Mouse (Mus musculus) liver, embryonic 11.5 days (tissue): Measurements from ENCODE around the gene BC107364. TPM values are rescaled to one million over a fixed set of nuclear protein-coding genes. Genes with fewer than 3 reads are reported as not detected.
A peak's percentile ranks its signal among the peaks of the same experiment; 100 is the strongest.
"Not testable (repeated sequence)": the region's sequence is repeated elsewhere in the genome, so short reads cannot be mapped to it uniquely, and the experiment has no call there.

Experiments
- ATAC-seq: fragments of 200-750 bp; cut with Nextera tagmentation; replicated peaks from 2 replicates; pipeline ENCODE4 v1.8.0; 2017; ENCODE audit warnings: moderate number of reproducible peaks, mild to moderate bottlenecking, moderate TSS enrichment, moderate library complexity; ENCODE audit not compliant: low FRiP score
- DNase-seq: peaks from one replicate; pipeline ENCODE4 v3.0.0-alpha.2; 2017; ENCODE audit warnings: low spot score
- H3K27ac ChIP-seq: fragments of 300-500 bp; sonication (generic); 2 replicates; pipeline ENCODE4 v1.5.1; 2014; ENCODE audit warnings: mild to moderate bottlenecking, low read depth, low read length, control low read depth
- H3K27me3 ChIP-seq: fragments of 300-500 bp; sonication (generic); replicated peaks from 2 replicates; pipeline ENCODE4 v1.6.1; 2014; ENCODE audit warnings: low read length, mixed read lengths; ENCODE audit not compliant: control insufficient read depth, insufficient read depth
- H3K36me3 ChIP-seq: fragments of 300-500 bp; sonication (generic); 2 replicates; pipeline ENCODE4 v1.6.1; 2014; ENCODE audit warnings: mild to moderate bottlenecking, low read length, moderate library complexity, mixed read lengths; ENCODE audit not compliant: control insufficient read depth, insufficient read depth
- H3K4me1 ChIP-seq: fragments of 300-500 bp; sonication (generic); replicated peaks from 2 replicates; pipeline ENCODE4 v1.6.1; 2014; ENCODE audit warnings: low read length, mixed read lengths; ENCODE audit not compliant: control insufficient read depth, insufficient read depth
- H3K4me2 ChIP-seq: fragments of 300-500 bp; sonication (generic); 2 replicates; pipeline ENCODE4 v1.6.1; 2014; ENCODE audit warnings: mild to moderate bottlenecking, control low read depth, moderate library complexity
- H3K4me3 ChIP-seq: fragments of 300-500 bp; sonication (generic); 2 replicates; pipeline ENCODE4 v1.5.1; 2014; ENCODE audit warnings: low read depth, low read length, control low read depth
- H3K9ac ChIP-seq: fragments of 300-500 bp; sonication (generic); 2 replicates; pipeline ENCODE4 v1.6.1; 2014; ENCODE audit warnings: low read depth, low read length, control low read depth
- H3K9me3 ChIP-seq: fragments of 300-500 bp; sonication (generic); 2 replicates; pipeline ENCODE4 v1.6.1; 2016; ENCODE audit warnings: low read length, inconsistent platforms, mixed read lengths; ENCODE audit not compliant: control insufficient read depth
- WGBS: fragments of 180-500 bp; shearing (Covaris S2); extraction: QIAGEN DNeasy Blood & Tissue Kit; methylation state at CpG from one replicate; pipeline ENCODE4 v1.1.7; 2014; 5-methylcytosine and 5-hydroxymethylcytosine counted together
- polyA plus RNA-seq: library from polyadenylated mRNA; unstranded; fragments of >200 nt; fragmentation: Nextera tagmentation; extraction: Ambion mirVana; gene quantifications from 2 replicates; pipeline ENCODE4 v1.2.1, GENCODE M21; 2014

The BC107364 gene
- polyA plus RNA-seq, 1 experiment from 2014 or later: not detected

DNA sequence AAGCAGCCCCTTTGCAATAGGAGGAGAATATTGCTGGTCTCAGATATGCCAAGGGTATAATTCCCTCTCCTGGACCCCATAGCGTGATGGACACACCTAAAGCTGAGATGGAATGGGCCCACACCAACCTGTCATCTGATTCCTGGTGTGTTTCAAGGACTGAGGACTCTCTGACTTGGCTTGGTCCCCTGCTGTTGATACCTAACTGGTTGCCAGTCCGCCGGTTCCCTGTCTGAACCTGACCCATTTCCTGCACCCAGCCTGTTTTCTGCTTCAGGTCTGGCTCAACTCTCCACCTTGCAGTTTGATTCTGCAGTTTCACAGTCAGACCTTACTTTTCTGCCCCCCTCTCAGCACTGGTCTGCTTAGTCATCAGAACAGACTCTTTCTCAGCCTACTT lies 17.5 kb upstream of the BC107364 start:
- H3K9ac ChIP-seq: no peak overlapping the region

DNA sequence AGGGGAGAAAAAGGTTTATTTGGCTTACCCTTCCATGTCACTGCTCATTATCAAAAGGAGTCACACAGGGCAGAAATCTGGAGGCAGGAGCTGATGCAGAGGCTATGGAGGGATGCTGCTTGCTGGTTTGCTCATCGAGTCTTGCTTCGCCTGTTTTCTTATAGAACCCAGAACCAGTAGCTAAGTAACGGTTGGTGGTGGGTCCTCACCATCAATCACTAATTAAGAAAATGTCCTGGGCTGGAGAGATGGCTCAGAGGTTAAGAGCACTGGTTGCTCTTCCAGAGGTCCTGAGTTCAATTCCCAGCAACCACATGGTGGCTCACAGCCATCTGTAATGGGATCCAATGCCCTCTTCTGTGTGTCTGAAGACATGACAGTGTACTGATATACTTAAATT lies 16.2 kb upstream of the BC107364 start:
- peaks cover 23% of the 10 kb centered on the region for H3K27me3 ChIP-seq
- H3K36me3 ChIP-seq, H3K9ac ChIP-seq, H3K4me1 ChIP-seq, H3K9me3 ChIP-seq, DNase-seq, H3K4me2 ChIP-seq, H3K27ac ChIP-seq, ATAC-seq, H3K4me3 ChIP-seq: not testable (repeated sequence)
- WGBS: 86% methylated on average over 3 of the region's 3 CpGs

More for the DNA sequence above, 17.5 kb upstream of the BC107364 start:
- Histone ChIP-seq H3K36me3 (no peaks in the 10 kb centered on the region), H3K4me3 (no peak overlapping the region), H3K27ac (no peak overlapping the region), H3K9me3 (no peaks in the 10 kb centered on the region), H3K4me1 (no peaks in the 10 kb centered on the region), H3K27me3 (peaks cover 35% of the 10 kb centered on the region), H3K4me2 (no peak overlapping the region)
- no peak for DNase-seq
- WGBS: 84% methylated on average over 3 of the region's 3 CpGs
- no peak for ATAC-seq

DNA sequence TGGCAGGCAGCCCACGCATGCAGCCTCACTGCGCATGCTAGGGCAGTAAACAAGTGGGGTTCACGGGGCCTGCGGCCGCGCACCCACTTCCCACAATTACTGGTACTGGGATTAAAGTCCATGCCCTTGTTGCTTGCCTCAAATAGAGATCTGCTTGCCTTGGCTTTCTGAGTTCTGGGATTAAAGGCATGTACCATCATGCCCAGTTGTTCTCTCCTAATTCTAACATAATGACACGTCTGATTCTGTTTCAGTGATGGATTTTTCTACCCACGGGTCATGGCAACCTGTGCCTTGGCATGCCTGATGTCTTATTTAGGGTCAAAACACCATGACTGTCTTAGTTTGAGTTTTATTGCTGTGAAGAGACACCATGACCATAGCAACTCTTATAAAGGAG lies 15.5 kb upstream of the BC107364 start:
- WGBS: 88% methylated on average over 8 of the region's 8 CpGs
- DNase-seq: no peak

DNA sequence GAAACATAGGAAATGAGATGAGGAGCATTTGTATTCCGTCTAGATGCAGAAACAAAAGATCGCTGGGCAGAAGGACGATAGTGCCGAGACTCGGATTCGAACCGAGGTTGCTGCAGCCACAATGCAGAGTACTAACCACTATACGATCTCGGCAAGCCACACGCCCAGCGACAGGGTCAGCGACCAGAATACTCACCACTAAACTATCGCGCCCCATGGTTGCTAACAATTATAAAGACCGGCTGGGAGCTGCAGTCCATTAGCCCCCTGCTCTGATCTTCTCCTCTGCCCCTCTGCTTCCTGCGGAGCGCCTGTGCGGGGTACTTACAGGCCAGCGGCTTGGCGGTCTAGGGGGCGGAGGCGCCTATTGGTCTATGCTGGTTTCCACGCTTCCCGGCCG lies 11.8 kb upstream of the BC107364 start:
- WGBS: 4% methylated on average over 25 of the region's 25 CpGs
- Histone ChIP-seq H3K36me3 (no peaks in the 10 kb centered on the region), H3K4me1 (0 out of 2 replicates have a peak, but pooled peaks cover 2% of the 10 kb centered on the region), H3K27ac (no peak overlapping the region), H3K9ac (no peak overlapping the region), H3K4me3 (peak overlapping the region; percentile 42), H3K27me3 (peaks cover 7% of the 10 kb centered on the region; the same call in 1 of the 2 replicates), H3K9me3 (no peaks in the 10 kb centered on the region), H3K4me2 (peak overlapping the region; percentile 58)
- DNase-seq: peak; percentile 85
- 0 out of 2 replicates have a peak, but pooled peaks have one; percentile 14 for ATAC-seq

More for the DNA sequence above, 15.5 kb upstream of the BC107364 start:
- no peaks in the 10 kb centered on the region for H3K9me3 ChIP-seq
- no peaks in the 10 kb centered on the region for H3K36me3 ChIP-seq
- H3K4me2 ChIP-seq: no peak overlapping the region
- ATAC-seq: no peak
- no peak overlapping the region for H3K27ac ChIP-seq
- no peak overlapping the region for H3K9ac ChIP-seq
- H3K27me3 ChIP-seq: peaks cover 18% of the 10 kb centered on the region
- H3K4me1 ChIP-seq: 0 out of 2 replicates have a peak, but pooled peaks cover 2% of the 10 kb centered on the region
- no peak overlapping the region for H3K4me3 ChIP-seq

DNA sequence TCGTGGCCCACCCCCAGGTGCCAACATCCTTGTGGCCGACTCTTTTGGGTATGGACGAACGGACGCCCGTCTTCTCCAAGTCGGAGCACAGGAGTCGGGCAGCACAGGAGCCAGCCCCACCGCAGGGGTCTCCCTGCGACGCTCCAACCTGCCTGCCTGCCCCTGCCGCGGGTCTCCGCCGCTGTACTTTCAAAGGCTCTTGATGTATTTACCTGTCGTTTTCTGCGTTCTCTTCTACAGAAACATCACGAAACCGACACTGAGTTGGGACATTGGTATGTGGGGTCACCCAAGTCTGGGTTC lies 8.4 kb upstream of the BC107364 start:
- not testable (repeated sequence) for H3K36me3 ChIP-seq, ATAC-seq, H3K9ac ChIP-seq, H3K27ac ChIP-seq, H3K4me1 ChIP-seq, H3K9me3 ChIP-seq, H3K4me3 ChIP-seq, H3K4me2 ChIP-seq, H3K27me3 ChIP-seq, DNase-seq
- WGBS: no CpG with 5 or more reads among the region's 19 CpGs

DNA sequence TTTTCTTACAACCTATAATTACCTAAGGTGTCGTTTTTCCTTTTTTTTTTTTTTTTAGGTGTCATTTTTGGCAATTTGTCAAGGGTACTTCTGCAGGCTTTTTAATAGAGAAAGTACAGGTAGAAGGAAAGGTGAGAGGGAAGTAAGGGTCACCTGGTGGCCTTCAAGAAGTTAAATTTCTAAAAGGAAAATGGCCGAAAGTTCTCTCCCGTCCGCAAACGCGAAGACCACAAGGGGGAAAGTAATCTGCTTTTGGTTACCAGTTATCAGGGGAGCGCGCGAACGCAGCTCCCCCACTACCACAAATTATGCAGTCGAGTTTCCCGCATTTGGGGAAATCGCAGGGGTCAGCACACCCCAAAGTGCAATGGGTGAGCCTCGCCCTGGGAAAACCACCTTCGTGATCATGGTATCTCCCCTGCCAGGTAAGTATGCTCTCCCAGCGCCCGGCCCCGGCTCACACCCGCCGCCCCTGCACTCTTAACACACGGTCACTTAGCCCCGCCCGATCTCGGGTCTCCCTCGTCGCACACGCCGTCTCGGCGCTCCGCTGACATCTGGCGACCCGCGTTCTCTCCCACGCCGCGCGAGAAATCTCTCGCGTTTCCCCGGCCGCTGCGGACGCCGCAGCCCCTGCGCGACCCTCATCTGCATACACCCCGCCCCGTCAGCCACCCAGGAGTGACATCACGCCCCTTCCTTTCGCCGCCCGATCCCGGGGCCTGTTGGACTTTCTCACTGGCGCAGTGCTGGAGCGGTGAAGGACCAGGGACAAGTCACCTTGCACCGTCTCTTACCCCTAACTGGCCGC lies 7.9 kb upstream of the BC107364 start:
- H3K27ac ChIP-seq, H3K9ac ChIP-seq, H3K4me1 ChIP-seq, H3K4me2 ChIP-seq, H3K9me3 ChIP-seq, H3K36me3 ChIP-seq, H3K4me3 ChIP-seq, DNase-seq, H3K27me3 ChIP-seq: not testable (repeated sequence)
- 0% methylated on average over 1 of the region's 58 CpGs for WGBS
- peak; percentile 80 for ATAC-seq

DNA sequence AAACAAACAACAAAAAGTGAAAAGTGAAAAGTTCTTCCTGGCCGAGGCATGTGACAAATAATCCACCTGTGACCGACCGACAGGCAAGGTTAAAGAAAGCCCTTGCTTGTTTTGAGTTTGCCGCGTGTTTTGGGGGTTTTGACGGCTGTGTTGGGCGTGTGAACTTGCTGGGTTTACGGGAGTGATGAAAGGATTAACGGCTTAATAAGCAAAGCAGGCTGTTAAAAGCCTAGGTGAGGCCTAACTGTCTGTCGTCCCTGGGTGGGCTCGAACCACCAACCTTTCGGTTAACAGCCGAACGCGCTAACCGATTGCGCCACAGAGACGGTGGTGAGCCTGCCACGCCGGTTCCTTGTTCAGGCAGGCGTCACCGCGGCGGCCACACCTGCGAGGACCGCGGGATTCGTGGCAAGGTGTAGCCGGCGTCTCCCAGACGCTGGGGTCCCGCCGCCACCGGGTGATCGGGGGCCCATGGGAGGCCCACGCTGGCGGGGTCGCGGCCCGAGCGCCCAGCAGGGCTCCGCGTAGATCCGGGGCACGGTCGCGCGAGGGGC lies 6.9 kb upstream of the BC107364 start:
- not testable (repeated sequence) for H3K36me3 ChIP-seq, H3K27me3 ChIP-seq, H3K4me2 ChIP-seq, H3K27ac ChIP-seq, H3K4me3 ChIP-seq, H3K9ac ChIP-seq, H3K9me3 ChIP-seq, H3K4me1 ChIP-seq, DNase-seq
- no CpG with 5 or more reads among the region's 48 CpGs for WGBS
- ATAC-seq: peak; percentile 49

DNA sequence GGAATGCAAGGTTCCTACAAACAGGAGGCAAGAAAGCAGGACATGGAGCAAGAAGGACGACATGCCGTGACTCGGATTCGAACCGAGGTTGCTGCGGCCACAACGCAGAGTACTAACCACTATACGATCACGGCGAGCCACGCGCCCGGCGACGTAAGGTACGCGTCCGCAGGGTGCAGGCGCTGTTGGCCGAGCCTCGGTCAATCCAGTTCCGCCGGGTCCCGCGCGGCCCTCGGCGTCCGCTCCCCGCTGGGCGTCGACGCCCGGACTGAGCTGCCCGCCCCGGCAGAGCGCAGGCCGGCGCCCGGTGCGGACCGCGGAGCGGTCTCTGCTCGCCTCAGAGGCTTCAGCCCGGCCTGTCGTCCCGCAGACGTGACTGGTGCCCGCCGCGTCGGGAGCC lies 5.9 kb upstream of the BC107364 start:
- H3K4me1 ChIP-seq, H3K4me3 ChIP-seq, H3K27me3 ChIP-seq, H3K9me3 ChIP-seq, H3K4me2 ChIP-seq, H3K27ac ChIP-seq, H3K9ac ChIP-seq, DNase-seq, H3K36me3 ChIP-seq: not testable (repeated sequence)
- ATAC-seq: peak; percentile 54
- no CpG with 5 or more reads among the region's 53 CpGs for WGBS

DNA sequence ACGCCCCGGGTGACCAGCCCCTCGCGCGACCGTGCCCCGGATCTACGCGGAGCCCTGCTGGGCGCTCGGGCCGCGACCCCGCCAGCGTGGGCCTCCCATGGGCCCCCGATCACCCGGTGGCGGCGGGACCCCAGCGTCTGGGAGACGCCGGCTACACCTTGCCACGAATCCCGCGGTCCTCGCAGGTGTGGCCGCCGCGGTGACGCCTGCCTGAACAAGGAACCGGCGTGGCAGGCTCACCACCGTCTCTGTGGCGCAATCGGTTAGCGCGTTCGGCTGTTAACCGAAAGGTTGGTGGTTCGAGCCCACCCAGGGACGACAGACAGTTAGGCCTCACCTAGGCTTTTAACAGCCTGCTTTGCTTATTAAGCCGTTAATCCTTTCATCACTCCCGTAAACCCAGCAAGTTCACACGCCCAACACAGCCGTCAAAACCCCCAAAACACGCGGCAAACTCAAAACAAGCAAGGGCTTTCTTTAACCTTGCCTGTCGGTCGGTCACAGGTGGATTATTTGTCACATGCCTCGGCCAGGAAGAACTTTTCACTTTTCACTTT lies 847 bp downstream of the BC107364 start:
- peak; percentile 45 for ATAC-seq
- H3K27me3 ChIP-seq, H3K27ac ChIP-seq, DNase-seq, H3K36me3 ChIP-seq, H3K9ac ChIP-seq, H3K4me1 ChIP-seq, H3K4me2 ChIP-seq, H3K4me3 ChIP-seq, H3K9me3 ChIP-seq: not testable (repeated sequence)
- WGBS: no CpG with 5 or more reads among the region's 50 CpGs
